Mouse (Mus musculus) thymus, postnatal 4 days (tissue): ENCODE results near the gene Tbc1d22a.
A peak's percentile ranks its signal among the peaks of the same experiment; 100 is the strongest.

Source experiments
- DNase-seq: peaks from one replicate; pipeline ENCODE4 v3.0.0; 2021

The Tbc1d22a gene

GRCm38 (mm10) chr15:86411532-86412080 is 197.3 kb downstream of the Tbc1d22a start:
- no peak for DNase-seq

- no peak for DNase-seq
Observed at GRCm38 (mm10) chr15:86415951-86416350, 201.7 kb downstream of the Tbc1d22a start.

DNA sequence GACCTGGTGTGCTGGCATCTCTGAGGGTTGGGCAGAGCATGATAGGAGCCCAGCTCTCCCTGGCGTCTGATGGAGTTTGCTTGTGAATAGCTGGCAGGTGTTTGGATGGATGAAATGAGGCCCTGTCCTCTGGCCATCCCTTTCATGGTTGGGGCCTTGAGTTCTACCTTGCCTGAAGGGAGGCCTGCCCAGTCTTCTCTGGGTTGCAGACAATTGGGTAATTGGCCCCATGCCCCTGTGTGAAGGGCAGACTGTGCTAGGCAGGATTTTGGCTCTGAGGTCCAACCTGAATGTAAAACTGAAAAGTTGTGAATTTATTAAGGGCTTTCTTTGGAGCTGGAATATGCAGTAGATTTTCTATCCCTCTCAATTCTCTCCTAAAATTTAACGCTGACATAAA is 204.2 kb downstream of the Tbc1d22a start:
- DNase-seq = no peak

GRCm38 (mm10) chr15:86419620-86420019 is 205.4 kb downstream of the Tbc1d22a start:
- DNase-seq = no peak

GRCm38 (mm10) chr15:86422858-86423257 is 208.6 kb downstream of the Tbc1d22a start:
- no peak for DNase-seq

GRCm38 (mm10) chr15:86423884-86424283 is 209.6 kb downstream of the Tbc1d22a start:
- DNase-seq = no peak

GRCm38 (mm10) chr15:86424971-86425370 is 210.7 kb downstream of the Tbc1d22a start:
- DNase-seq = no peak

DNA sequence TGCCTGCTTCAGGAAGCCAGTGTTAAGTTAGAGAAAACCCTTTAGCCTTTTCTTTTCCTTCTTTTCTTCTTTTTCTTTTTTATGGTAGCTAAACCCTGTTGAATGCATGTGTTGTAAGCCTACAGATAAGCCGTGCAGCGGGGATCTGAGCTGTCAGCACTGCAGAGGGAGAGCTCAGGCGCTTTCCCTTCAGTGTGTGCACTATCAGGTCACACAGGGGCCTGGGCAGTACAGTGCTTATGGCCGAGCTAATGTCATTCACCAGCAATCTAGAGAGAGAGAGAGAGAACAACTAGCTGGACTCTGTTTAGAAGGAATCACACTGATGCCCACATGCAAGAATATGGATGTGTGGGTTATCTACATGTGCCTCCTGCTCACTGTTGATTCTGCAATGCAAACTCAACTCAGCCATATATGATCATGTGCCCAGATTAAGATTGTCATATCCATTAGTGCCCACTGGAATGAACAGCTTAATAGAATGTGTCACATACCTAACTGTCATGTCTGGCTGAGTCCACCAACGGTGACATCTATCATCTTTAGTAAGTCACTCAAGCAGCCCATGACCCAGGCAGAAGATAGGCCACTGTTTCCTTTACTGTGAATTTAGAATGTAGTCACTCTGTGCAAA is 212.2 kb downstream of the Tbc1d22a start:
- DNase-seq = no peak

DNA sequence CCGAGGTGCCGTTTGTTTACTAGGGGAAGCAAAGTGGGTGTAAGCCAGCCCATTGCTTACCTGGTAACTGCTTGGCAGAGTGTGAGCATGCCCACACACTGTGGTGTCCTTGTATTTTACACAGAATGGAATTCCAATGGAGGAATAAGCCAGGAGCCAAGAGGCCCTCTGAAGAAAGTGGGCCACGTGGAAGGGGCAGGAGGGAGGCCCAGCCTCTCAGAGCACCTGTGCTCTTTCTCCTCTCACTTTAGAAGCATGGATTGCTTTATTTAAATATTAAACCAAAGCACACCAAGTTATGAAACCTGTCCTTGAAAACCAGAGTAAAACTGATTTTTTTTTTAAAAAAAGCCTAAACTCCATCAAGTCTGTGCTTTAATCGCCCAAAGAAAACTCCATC is 213.2 kb downstream of the Tbc1d22a start:
- no peak for DNase-seq

DNA sequence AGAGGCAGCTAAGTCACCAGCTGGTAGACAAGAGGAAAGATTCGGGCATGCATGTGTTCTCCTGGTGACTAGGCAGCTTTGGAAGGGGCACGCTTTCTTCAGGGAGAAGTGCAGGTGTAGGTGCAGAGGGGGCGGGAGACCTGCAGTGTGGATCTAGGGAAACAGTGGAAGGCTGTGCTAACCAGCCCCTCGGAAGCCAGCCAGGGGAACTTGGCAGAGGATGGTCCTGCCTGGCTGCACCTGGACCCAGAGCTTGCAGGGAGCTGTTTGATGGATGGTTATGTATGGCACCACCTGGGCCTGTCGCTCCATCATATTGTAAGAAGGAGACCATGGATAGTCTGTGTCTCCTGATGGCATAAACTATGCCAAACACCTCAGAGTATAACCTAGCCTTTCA is 214.2 kb downstream of the Tbc1d22a start:
- no peak for DNase-seq

DNA sequence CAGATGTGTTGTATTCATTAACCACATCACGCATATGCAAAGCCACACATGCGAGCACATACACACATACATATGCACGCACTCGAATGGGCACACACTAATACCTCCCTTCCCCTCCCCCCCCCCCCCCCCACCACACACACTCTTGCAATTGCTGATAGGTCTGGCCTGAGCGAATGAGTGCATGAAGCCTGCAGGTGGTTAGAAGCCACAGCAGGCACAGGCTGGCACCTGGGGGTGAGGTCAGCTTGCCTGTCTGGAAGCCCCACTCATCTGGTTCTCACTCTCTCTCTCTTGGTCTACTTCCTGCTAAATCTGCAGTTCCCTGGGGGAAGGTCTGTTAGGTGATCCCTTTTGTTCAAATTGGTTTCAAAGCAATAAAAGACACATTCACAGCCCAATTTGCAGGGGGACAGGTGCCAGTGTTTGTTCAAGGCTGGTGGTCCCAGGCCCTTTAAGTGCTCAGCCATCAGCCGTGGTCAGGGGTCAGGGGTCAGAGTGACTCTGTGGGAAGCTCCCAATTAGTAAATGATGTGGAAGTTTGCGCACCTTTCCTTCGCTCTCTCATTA is 215.6 kb downstream of the Tbc1d22a start:
- no peak for DNase-seq

DNA sequence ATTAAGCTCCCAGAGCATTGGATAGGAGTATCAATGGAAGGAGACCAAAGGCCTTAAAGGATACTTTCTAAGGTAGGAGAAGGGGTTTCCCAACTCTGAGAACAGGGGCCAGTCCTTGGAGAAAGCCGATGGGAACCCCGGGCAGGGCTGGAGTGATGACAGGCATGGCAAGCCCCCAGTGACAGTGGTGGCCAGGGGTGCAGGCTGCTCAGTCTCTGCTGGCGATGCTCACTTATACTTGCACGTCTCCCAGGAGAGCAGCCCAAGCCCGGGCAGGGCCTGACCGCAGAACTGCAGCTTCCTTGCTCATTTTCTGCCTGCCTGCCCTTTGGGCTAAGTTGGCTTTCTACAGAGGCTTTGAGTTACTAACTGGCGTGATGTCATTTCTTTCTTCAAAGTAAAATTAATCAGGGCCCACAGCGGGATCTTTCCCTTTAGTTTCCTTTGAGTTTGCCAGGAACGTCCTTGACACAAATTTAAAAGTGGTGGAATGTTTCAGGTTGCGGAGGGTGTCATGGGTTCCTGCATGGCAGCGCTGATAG is 217.4 kb downstream of the Tbc1d22a start:
- DNase-seq = no peak

DNA sequence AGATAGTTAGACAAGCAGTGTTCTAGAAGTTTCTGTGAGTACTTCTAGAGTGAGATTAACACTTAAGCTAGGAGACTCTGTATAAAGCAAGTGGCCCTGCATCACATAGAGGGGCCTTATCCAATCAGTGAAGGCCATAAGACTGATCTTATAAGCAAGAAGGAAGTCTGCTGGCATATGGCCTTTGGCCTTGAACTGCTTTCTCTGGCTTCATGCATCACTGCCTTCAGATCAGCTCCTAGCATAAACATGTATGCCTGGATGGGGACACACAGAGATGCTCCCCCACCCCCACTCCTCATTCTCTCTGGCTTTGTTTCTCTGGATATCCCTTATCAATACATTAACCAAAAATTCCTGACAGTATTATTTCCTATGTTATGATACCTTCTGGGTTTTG is 218.5 kb downstream of the Tbc1d22a start:
- no peak for DNase-seq

- DNase-seq = no peak
Observed at GRCm38 (mm10) chr15:86433378-86433777, 219.1 kb downstream of the Tbc1d22a start.

GRCm38 (mm10) chr15:86434241-86434640 is 220.0 kb downstream of the Tbc1d22a start:
- no peak for DNase-seq

DNA sequence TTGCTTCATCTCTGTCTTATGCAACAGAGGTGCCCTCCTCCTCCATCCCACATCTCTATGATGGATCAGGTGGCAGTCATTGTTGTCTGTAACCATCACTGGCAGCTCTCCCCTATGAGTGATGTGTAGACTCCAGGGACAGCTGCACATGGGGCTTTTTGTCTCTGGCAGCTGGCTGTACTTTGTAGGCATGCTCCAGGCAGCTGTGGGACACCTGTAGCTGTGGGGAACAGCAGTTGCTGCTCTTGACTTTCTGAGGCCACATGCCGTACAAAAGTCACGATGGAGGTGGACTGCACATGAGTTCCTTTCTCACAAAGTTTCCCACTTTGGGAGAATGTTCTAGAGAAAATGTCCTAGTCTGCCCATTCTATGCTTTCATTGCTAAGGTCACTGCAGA is 223.1 kb downstream of the Tbc1d22a start:
- DNase-seq = peak; percentile 64

- DNase-seq = no peak
Observed at GRCm38 (mm10) chr15:86439015-86439796, 224.9 kb downstream of the Tbc1d22a start.

- DNase-seq = no peak
Observed at GRCm38 (mm10) chr15:86444271-86444670, 230.0 kb downstream of the Tbc1d22a start.

- DNase-seq = no peak
Observed at GRCm38 (mm10) chr15:86446064-86446463, 231.8 kb downstream of the Tbc1d22a start.

GRCm38 (mm10) chr15:86447251-86447650 is 233.0 kb downstream of the Tbc1d22a start:
- no peak for DNase-seq

GRCm38 (mm10) chr15:86449236-86449635 is 235.0 kb downstream of the Tbc1d22a start:
- no peak for DNase-seq

DNA sequence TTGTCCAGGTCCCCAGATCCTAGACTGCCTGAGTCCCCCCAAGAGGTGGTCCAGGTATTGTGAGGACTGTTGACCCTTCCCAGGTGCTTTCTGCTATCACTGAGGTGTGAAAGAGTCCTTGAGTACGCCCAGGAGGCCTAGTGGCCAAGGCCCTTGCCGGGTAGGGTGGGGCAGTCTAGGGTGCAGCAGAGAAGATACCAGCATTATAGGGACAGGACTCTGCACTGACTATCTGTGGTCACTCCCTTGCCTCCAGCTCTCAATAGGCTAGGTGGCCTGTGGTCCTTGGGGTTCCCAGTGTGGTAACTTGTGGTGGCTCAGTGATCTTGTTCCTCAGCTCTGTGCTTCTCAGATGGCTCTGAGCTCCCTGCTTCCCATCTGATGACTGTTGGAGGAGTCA is 235.5 kb downstream of the Tbc1d22a start:
- DNase-seq = no peak

DNA sequence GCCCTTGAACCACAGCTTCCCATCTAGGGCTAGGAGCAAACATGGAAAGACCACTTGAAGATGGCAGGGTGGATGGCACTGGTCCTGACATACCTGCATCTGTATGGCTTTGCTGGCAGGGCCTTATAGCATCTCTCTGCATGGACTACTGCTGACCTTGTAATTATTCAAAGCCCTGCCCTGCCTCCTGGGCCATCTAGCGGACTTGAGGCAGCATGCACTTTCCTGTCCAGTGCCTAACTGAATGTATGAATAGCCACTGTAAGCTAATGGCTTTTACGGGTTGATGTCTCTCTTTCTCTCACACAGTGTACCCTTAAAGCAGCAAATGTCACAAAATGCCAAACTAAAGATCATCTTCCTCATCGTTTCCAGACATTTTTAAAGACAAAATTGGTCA is 245.2 kb downstream of the Tbc1d22a start:
- DNase-seq = no peak

- DNase-seq = no peak
Observed at GRCm38 (mm10) chr15:86462636-86463035, 248.4 kb downstream of the Tbc1d22a start.
